Mouse (Mus musculus): ENCODE data around the gene Wfdc15a.

The Wfdc15a gene

DNA sequence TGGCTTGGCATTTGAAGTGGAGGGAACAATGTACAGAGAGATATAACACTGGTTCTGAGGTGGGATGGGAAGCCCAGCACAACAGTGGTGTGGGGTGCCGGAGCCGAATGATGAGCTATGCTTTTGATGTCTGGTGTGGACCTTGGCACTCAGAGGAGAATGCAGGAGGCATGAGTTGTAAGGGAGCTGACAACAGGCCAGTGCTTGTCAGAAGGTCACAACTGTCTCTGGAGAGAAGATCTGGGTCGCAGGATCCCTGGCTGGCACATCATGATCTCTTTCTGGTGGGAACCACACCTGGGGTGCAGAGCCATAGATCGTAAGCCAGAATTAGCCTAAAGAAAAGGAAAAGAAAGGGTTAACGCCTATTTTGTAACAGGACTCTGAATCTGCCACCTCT is 22.1 kb downstream of the Wfdc15a start:
- no peak for DNase-seq (ENCODE audit: extremely low spot score, low spot score)

- DNase-seq (ENCODE audit: extremely low spot score, low spot score), result no peak
These were observed 24.1 kb downstream of the Wfdc15a start for GRCm38 (mm10) chr2:164175850-164176249.

DNA sequence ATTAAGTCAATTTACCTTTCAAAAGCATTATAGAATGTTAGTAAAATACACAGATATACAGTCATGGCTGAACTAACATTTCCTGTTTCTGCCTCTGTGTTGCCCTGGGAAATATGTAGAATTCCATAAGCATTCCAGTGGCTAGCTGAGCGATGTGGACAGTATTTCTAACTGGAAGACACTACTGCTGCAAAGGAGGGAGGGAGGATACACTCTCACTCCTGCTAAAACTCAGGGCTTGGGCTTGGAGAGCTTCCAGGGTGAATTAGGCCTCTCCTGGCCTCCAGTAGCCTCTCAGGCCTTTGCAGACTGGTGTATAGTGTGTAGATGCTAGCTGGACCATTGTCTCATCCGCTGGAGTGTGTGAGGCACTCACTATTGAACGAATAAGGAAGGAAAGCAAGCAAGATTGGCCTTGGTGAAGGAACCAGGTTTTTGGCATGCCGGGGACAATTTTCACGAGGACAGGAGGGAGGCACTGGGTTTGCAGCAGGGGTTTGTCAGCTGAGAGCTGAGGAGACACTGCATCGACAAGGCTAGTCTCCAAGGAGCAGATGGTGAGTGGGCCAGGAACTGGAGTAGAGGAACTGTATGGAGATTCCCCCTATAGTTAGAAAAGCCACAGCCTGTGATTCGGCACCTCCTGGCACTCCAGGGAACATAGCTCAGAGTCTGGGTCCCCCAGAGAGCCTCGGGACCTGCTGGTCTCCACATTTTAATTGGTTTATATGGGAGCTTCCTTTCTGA is 25.1 kb downstream of the Wfdc15a start:
- DNase-seq (ENCODE audit: extremely low spot score, low spot score), result no peak

GRCm38 (mm10) chr2:164173394-164173793 is 26.5 kb downstream of the Wfdc15a start:
- DNase-seq (ENCODE audit: extremely low spot score, low spot score), result no peak

DNA sequence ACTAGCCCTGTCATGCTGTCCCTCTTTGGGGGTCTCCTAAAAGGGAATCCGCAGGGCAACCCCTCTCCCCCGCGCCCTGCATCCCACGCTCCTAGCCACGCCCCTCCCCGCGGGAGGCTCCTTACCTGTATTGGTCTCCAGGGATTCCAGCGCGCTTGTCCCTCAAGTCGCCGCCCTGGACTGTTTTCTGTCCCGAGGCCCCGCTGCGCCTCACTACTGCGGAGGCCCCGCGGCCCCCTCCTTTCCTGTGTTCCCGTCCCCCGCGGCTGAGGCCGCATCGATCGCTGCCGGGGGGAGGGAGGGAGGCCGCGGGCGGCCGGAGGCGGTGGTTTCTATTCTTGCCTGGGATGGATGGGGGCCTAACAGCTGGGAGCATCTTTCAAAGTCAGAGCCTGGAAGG is 29.0 kb downstream of the Wfdc15a start, which contains the start of gene Kcns1:
Gene Kcns1 (minus strand): TSS at position 212 of the 400 bp plus-strand sequence.
- DNase-seq (ENCODE audit: extremely low spot score, low spot score), result peak; percentile 22

DNA sequence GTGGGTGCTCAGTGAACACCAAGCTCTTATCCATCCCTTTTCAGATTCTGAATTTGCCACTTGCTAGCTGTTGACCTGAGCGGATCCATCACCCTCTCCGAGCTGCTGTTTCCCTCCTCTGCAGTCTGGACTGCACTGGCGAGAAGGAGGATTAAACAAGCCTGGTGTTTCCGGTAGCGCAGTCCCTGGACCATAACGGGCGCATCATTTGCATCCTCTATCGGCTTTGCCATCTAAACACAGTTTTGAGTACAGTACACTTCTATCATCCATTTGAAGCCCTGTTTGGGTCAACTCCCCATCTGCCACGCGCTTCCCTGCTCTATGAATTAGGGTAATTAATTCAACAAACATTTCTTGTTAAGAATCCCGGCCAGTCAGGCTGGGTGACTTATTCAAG is 29.6 kb downstream of the Wfdc15a start:
- DNase-seq (ENCODE audit: extremely low spot score, low spot score), result peak; percentile 26

- DNase-seq (ENCODE audit: extremely low spot score, low spot score), result no peak
These were observed 31.4 kb downstream of the Wfdc15a start for GRCm38 (mm10) chr2:164168571-164168946.

DNA sequence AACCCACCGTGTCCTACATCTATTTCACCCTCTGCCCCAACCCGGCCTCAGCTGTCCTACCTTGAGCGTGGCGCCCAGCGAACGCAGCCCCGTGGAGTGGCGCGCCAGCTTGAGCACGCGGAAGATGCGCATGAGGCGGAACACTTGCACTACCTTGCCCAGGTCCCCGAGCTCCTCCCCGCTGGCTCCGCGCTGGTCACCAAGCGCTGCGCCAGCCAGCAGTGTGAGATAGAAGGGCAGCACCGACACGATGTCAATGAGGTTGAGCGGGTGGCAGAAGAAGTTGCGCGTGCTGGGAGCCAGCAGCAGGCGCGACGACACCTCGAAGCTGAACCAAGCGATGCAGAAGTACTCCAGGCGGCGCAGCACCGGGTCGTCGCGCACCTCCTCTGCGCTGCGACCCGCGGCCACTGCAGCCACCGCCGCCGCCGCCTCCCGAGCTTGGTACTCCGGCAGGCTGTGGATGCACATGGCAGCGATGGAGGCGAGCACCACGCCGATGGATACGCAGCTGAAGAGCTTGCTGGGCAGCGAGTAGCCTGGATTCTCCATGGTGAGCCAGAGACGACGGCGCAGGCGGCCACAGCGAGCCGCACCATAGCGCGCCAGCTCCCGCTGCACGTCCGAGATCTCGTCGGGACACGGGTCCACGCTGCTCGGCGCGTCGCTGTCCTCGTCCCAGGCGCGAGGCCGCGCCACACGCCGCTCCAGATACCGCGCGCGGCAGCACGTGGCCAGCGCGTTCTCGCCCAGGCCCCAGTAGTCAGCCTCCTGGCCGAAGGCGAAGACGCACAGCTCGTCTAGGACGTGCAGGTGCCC is 32.0 kb downstream of the Wfdc15a start:
- peak; percentile 54 for DNase-seq (ENCODE audit: extremely low spot score, low spot score)

GRCm38 (mm10) chr2:164164941-164165340 is 35.0 kb downstream of the Wfdc15a start:
- no peak for DNase-seq (ENCODE audit: extremely low spot score, low spot score)

GRCm38 (mm10) chr2:164161515-164162055 is 38.3 kb downstream of the Wfdc15a start:
- no peak for DNase-seq (ENCODE audit: extremely low spot score, low spot score)

- DNase-seq (ENCODE audit: extremely low spot score, low spot score), result no peak
These were observed 41.1 kb downstream of the Wfdc15a start for GRCm38 (mm10) chr2:164158838-164159237.

DNA sequence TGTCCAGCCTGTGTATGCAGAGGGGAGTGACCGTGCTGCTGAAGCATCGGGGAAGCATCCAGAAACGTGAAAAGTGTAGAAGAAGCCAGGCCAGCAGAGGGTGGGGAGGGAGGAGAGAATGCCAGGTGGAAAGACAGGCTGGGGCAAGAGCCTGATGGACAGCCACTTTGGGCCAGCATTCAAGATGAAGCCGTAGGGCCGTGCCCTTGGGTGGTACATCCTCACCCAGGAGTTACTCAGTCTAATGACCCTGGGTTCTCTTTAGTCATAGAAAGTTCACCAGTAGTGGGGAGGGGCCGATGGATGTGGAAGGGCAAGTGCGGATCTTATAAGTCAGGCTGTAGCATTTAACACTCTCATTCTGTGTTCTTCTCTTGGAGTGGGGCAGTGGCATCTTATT is 43.8 kb downstream of the Wfdc15a start:
- DNase-seq (ENCODE audit: extremely low spot score, low spot score), result no peak

- DNase-seq (ENCODE audit: extremely low spot score, low spot score), result no peak
These were observed 45.9 kb downstream of the Wfdc15a start for GRCm38 (mm10) chr2:164154007-164154406.

DNA sequence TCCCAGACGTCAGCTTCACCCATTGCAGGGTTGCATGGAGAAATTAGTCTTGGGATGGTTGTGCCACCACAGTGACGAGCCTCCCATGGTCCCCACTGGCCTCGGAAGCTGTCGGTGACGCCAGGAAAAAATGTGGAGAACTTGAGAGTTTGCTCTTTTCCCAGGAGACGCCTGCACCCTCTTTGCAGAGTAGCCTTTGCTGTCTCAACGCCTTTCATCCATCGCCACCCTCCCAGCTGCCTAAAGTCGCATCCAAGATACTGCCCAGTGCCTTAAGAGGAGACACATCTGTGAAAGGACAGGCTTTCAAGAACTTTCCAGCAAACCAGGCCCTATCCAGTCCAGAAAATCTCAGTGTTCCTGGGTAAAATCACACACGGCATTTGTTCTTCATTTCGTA is 47.6 kb downstream of the Wfdc15a start:
- no peak for DNase-seq (ENCODE audit: extremely low spot score, low spot score)

DNA sequence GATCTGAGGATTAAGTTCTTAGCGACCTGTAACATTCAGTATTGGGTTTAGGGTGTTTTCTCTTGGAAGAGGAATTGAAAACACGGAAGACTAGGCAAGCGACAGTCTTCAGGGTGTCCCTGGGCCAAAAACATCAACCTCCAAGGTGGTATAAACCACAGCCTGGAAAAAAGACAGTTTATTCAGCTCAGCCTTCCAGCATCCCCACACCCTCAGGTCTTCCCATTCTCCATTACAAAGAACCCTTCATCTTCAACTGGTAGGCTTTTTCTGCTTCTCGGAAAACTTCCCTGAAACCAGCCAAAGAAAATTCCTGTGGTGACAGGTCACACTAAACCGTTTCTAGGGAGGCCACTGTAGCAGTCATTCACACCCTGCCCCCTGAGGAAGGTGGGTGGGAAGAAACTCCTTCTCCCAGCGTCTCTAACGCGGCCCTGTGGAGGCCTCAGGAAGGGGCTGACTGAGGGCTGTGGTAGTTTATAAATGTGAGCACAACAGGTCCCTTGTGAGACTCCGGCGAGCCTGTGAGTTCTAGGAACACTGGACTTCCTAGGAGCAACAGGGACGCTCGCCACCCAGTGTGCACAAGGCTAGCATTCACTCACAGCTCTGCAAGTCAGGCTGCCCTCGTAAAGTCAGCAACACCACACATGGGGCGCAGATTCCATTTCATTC is 49.7 kb downstream of the Wfdc15a start:
- DNase-seq (ENCODE audit: extremely low spot score, low spot score), result no peak
